Mouse (Mus musculus): ENCODE results near the gene Zbtb39. TPM values are rescaled to one million over a fixed set of nuclear protein-coding genes. Genes with fewer than 3 reads are reported as not detected.

Gene Zbtb39
- polyA plus RNA-seq, 1 experiment from 2014 or later = 0.82 TPM

DNA sequence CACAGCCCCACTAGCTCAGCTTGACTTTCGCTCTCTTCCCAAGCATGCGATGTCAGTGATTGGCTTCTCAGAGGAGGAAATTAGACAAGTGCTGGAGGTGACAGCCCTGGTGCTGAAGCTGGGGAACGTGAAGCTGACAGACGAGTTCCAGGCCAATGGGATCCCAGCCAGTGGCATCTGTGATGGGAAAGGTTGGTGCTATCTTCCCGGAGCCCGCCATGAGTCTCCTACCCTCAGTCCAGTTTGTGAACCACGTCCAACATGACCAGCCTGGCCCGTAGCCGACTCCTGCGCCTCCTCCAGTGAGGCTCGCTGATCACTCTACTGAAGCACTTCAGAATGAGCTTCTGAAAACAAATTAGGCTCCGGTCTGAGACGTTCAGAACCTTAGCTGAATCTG lies 29.0 kb upstream of the Zbtb39 start:
- ATAC-seq (ENCODE audit: insufficient read depth) = no peak
- Histone ChIP-seq H3K9ac (no peak overlapping the region), H3K4me3 (replicated peaks) (no peak overlapping the region), H3K4me2 (no peak overlapping the region), H3K36me3 (replicated peaks) (no peaks in the 10 kb centered on the region), H3K9me3 (replicated peaks) (no peaks in the 10 kb centered on the region), H3K27ac (replicated peaks) (no peak overlapping the region), H3K4me1 (replicated peaks) (no peaks in the 10 kb centered on the region; the same call in 1 of the 2 replicates), H3K27me3 (peaks cover 6% of the 10 kb centered on the region; the same call in 1 of the 2 replicates)
- 69% methylated on average over 13 of the region's 13 CpGs for WGBS (ENCODE audit: insufficient replicate concordance)

DNA sequence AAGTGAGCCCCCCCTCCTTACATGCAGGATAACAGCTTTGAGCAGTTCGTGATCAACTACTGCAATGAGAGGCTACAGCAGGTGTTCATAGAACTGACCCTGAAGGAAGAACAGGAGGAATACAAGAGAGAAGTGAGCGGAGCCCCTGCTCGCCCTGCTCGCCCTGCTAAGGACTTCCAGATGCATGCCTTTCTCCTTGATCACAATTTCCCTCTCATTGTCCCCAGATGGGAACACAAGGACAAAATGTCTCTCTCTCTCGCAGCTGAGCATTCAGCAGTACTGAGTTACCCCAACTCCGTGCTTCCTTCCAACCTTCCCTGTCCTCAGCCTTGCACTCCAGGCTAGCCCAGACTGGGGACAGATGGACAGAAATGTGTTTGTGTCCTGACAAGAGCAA lies 26.6 kb upstream of the Zbtb39 start:
- Histone ChIP-seq H3K4me3 (replicated peaks) (no peak overlapping the region), H3K9me3 (replicated peaks) (no peaks in the 10 kb centered on the region), H3K4me1 (replicated peaks) (no peaks in the 10 kb centered on the region), H3K9ac (no peak overlapping the region), H3K27ac (replicated peaks) (no peak overlapping the region), H3K27me3 (peaks cover 6% of the 10 kb centered on the region; the same call in 1 of the 2 replicates), H3K36me3 (replicated peaks) (no peaks in the 10 kb centered on the region), H3K4me2 (no peak overlapping the region)
- no peak for ATAC-seq (ENCODE audit: insufficient read depth)
- WGBS (ENCODE audit: insufficient replicate concordance) = 70% methylated on average over 6 of the region's 6 CpGs

DNA sequence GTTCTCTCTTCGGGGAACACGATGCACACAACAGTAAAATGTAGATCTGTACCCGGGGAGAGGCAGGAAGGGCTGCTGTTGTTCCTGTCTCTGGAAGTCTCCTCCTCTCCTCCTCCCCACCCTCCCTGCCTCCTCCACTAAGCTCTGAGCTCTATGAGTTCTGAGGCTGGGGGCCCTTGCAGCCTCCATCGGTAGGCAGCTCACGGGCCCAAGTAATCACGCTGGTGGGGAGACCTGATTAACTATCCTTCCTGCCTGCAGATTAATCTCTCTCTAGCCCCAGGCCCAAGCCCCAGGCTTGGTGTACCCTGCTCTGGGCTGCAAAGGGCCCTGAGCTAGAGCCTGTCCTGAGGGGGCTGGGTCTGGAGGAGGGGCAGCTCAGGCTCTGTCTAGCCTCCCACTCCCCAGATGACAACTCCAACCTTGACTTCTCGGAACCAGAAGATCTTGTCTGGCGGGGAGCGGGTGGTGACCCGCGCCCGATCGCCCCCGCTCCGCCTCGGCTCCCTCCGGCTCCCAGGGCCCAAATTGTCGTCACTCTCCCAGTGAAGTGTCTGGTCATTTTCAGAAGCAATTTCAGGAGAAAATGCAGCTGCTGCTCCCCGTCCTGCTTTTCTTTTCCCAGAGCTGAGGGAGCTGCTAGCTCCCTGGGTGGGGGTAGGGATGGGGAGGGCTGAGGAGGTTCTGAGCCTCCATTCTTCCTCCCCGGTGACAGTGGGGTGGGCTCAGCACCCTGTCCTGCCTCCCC lies 17.5 kb upstream of the Zbtb39 start:
- WGBS (ENCODE audit: insufficient replicate concordance) = 22% methylated on average over 20 of the region's 20 CpGs
- Histone ChIP-seq H3K27ac (replicated peaks) (no peak overlapping the region), H3K4me1 (replicated peaks) (peaks cover 34% of the 10 kb centered on the region), H3K36me3 (replicated peaks) (no peaks in the 10 kb centered on the region), H3K4me2 (no peak overlapping the region; the same call in 1 of the 2 replicates), H3K9ac (no peak overlapping the region), H3K27me3 (peaks cover 56% of the 10 kb centered on the region), H3K4me3 (replicated peaks) (no peak overlapping the region), H3K9me3 (replicated peaks) (no peaks in the 10 kb centered on the region)
- ATAC-seq (ENCODE audit: insufficient read depth) = no peak

DNA sequence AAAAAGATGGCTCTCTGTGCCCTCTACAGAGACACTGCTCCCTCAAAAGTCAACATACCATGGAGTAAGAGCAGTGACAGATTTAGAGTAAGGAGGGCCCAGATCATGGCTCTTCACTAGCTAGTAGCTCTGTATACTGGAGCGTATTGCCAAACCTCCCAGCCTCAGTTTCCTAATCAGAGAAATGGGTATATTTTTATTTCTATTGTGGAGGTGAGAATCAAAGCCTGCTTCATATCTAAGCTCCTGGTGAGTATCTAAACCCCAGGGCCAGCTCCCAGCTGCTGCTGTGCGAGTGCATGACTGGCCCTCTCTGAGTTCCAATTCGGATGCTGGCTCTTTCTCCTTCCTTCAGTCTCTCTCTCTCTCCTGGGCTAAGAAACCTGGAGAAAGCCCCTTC lies 15.2 kb upstream of the Zbtb39 start, which contains the start of gene Tac2:
Gene Tac2 (plus strand): TSS at position 301 of the 400 bp plus-strand sequence.
- H3K36me3 ChIP-seq (replicated peaks) = no peaks in the 10 kb centered on the region
- H3K27ac ChIP-seq (replicated peaks) = no peak within 1 kb of the TSS
- no peak within 1 kb of the TSS for H3K9ac ChIP-seq
- H3K4me3 ChIP-seq (replicated peaks) = peak within 1 kb of the TSS; percentile 21; the same call in 1 of the 2 replicates
- no peak for ATAC-seq (ENCODE audit: insufficient read depth)
- peak within 1 kb of the TSS; percentile 46 for H3K4me2 ChIP-seq
- H3K9me3 ChIP-seq (replicated peaks) = no peaks in the 10 kb centered on the region
- H3K4me1 ChIP-seq (replicated peaks) = peaks cover 53% of the 10 kb centered on the region
- 53% methylated on average over 3 of the region's 3 CpGs for WGBS (ENCODE audit: insufficient replicate concordance)
- H3K27me3 ChIP-seq = peaks cover 56% of the 10 kb centered on the region

DNA sequence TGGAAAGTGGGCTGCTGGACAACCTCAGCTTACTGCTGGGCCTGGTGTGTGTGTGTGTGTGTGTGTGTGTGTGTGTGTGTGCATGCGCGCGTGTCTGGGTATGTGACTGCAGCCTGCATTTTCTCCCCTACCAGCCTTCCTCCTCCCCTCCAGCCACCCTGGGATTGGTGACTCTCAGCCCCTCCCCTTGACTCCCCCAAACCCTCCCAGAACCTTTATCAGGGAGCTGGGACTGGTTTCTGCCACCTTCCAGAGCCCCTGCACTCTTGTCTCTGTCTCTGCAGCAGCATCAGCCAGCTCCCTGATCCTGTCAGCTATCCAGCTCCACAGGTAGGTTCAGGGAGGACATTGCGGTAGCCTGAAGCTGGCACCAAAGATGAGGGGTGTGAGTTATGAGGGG lies 14.2 kb upstream of the Zbtb39 start:
- WGBS (ENCODE audit: insufficient replicate concordance) = 55% methylated on average over 4 of the region's 4 CpGs
- H3K4me1 ChIP-seq (replicated peaks) = peaks cover 61% of the 10 kb centered on the region

DNA sequence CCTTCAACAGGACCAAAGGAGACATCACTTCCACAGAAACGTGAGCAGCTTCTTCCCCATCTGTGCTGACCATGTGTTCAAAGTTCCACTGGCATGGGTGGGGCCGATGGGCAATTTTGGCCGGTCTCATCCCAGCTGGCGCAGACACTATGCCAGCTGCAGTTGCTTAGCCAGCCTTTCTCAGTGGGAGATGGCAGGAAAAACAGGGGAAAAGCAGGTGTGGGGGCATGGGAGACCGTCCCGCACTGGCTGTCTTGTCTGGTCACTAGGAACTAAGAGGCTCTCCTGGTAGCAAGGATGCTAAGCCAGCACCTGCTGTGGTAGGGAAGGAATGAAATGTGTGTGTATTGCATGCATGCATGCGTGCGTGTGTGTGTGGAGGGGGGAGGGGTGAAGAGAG lies 10.9 kb upstream of the Zbtb39 start:
- Histone ChIP-seq H3K9ac (peak overlapping the region; percentile 6; the same call in 1 of the 2 replicates), H3K27ac (replicated peaks) (no peak overlapping the region), H3K4me1 (replicated peaks) (peaks cover 80% of the 10 kb centered on the region)

More for the DNA sequence above, 14.2 kb upstream of the Zbtb39 start:
- Histone ChIP-seq H3K4me2 (peak overlapping the region; percentile 46), H3K27ac (replicated peaks) (no peak overlapping the region), H3K9me3 (replicated peaks) (no peaks in the 10 kb centered on the region), H3K36me3 (replicated peaks) (no peaks in the 10 kb centered on the region), H3K4me3 (replicated peaks) (peak overlapping the region; percentile 21; the same call in 1 of the 2 replicates), H3K9ac (no peak overlapping the region), H3K27me3 (peaks cover 47% of the 10 kb centered on the region)
- peak; percentile 62 for ATAC-seq (ENCODE audit: insufficient read depth)

DNA sequence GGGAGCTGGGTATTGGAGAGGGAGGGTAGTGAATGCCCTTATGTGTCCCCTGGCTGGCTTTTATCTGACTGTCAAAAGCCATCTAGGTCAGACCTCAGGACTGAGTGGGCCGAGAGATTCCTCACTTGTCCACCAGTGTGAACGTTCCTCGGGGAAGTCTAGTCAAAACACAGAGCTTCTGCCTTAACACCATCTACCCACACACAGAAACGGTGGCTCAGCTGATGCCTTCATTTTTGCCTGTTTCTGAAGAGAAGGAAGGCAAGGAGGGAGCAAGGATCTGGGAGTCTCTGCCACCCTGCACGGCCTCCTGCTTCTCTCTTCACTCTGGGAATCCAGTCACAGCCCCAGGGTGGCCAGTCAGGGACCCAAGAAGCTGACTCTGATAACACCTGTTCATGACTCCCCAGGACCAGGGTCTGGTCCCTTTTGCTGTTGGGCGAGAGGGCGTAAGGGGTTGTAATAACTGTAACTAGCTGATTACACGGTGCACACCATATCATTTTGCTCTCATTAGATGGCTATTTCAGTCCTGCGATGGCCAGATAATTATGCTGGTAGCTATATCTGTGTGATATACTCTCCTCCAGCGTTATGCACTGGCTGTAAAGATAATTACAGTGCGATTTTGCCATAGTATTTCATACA lies 8.9 kb upstream of the Zbtb39 start:
- H3K36me3 ChIP-seq (replicated peaks) = no peaks in the 10 kb centered on the region
- peak overlapping the region; percentile 85 for H3K27ac ChIP-seq (replicated peaks)
- no peak overlapping the region for H3K4me3 ChIP-seq (replicated peaks)
- peak overlapping the region; percentile 54 for H3K4me2 ChIP-seq
- peaks cover 5% of the 10 kb centered on the region for H3K27me3 ChIP-seq
- H3K9me3 ChIP-seq (replicated peaks) = no peaks in the 10 kb centered on the region
- 22% methylated on average over 11 of the region's 11 CpGs for WGBS (ENCODE audit: insufficient replicate concordance)
- peak; percentile 90 for ATAC-seq (ENCODE audit: insufficient read depth)
- peaks cover 87% of the 10 kb centered on the region for H3K4me1 ChIP-seq (replicated peaks)
- H3K9ac ChIP-seq = peak overlapping the region; percentile 16; the same call in 1 of the 2 replicates

More for the DNA sequence above, 10.9 kb upstream of the Zbtb39 start:
- Histone ChIP-seq H3K4me2 (peak overlapping the region; percentile 27), H3K27me3 (peaks cover 14% of the 10 kb centered on the region), H3K36me3 (replicated peaks) (no peaks in the 10 kb centered on the region), H3K9me3 (replicated peaks) (no peaks in the 10 kb centered on the region), H3K4me3 (replicated peaks) (no peak overlapping the region)
- no peak for ATAC-seq (ENCODE audit: insufficient read depth)
- 62% methylated on average over 8 of the region's 8 CpGs for WGBS (ENCODE audit: insufficient replicate concordance)

DNA sequence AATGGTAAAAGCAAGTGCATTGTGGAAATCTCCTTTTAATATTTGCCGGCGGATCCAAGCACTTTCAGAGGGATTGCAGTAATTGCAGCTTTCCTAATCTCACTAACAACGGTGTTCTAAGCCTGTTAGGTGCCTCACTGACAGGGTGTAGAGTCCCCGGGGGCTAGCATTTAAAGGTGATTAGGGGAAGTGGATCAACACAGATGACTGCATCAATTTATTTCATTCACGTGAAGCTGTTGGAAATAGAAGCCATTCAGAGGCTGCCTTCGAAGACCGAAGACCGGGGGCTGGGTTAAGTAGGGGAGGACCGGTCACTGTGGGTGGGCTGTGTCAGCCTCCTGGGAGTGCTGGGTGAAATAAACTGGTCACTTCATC lies 8.4 kb upstream of the Zbtb39 start:
- Histone ChIP-seq H3K36me3 (replicated peaks) (no peaks in the 10 kb centered on the region), H3K27me3 (peaks cover 5% of the 10 kb centered on the region), H3K9me3 (replicated peaks) (no peaks in the 10 kb centered on the region), H3K27ac (replicated peaks) (peak overlapping the region; percentile 85), H3K9ac (peak overlapping the region; percentile 13; the same call in 1 of the 2 replicates), H3K4me1 (replicated peaks) (peaks cover 89% of the 10 kb centered on the region), H3K4me3 (replicated peaks) (no peak overlapping the region), H3K4me2 (peak overlapping the region; percentile 54)
- no peak for ATAC-seq (ENCODE audit: insufficient read depth)
- 38% methylated on average over 9 of the region's 9 CpGs for WGBS (ENCODE audit: insufficient replicate concordance)

DNA sequence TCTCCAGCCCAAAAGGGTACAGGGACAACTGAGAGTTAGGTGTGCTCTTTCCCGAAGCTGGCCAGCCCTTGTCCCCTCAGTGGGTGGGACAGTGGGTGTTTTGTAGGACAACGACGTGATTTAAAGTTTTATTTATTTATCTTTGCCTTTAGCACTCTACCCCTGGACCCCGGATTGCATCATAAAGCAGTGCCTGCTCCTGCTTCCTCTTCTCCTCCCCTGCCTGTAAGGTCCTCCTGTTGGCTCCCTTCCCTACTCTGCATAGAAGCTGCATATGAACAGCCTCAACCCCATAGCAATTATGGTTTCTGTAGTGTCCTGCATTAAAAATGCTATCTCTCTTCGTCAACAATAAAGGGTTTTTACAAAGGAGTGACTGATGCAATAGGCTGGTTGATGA lies 7.9 kb upstream of the Zbtb39 start:
- 0 out of 2 replicates have a peak overlapping the region, but pooled peaks have one; percentile 13 for H3K9ac ChIP-seq
- peak overlapping the region; percentile 54 for H3K4me2 ChIP-seq
- no peak for ATAC-seq (ENCODE audit: insufficient read depth)
- peaks cover 93% of the 10 kb centered on the region for H3K4me1 ChIP-seq (replicated peaks)
- H3K36me3 ChIP-seq (replicated peaks) = no peaks in the 10 kb centered on the region
- WGBS (ENCODE audit: insufficient replicate concordance) = 15% methylated on average over 5 of the region's 5 CpGs
- no peak overlapping the region for H3K4me3 ChIP-seq (replicated peaks)
- no peaks in the 10 kb centered on the region for H3K9me3 ChIP-seq (replicated peaks)
- H3K27ac ChIP-seq (replicated peaks) = peak overlapping the region; percentile 85
- H3K27me3 ChIP-seq = peaks cover 5% of the 10 kb centered on the region

DNA sequence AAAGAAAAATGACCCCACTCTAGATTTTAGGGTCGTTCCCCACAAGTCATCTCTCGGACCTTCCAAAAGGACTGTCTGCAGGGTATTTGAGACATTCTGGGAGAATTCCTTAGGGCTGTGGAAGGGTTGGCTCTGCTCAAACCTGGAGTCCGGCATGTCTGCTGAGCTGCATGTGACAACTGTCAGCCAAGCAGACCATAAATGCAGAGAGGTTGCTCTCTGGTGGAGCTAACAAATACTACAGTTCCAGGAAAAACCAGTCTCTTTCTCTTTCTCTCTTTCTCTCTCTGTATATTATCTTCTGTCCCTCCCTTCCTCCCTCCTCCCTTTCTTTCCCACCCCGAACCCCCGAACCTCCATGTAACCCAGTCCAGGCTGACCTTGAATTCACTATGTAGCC lies 4.9 kb upstream of the Zbtb39 start:
- H3K27ac ChIP-seq (replicated peaks) = no peak overlapping the region
- 30% methylated on average over 5 of the region's 5 CpGs for WGBS (ENCODE audit: insufficient replicate concordance)
- 0 out of 2 replicates have a peak overlapping the region, but pooled peaks have one; percentile 6 for H3K4me2 ChIP-seq
- H3K27me3 ChIP-seq = no peaks in the 10 kb centered on the region
- no peak overlapping the region for H3K4me3 ChIP-seq (replicated peaks)
- H3K36me3 ChIP-seq (replicated peaks) = no peaks in the 10 kb centered on the region
- H3K9ac ChIP-seq = no peak overlapping the region
- no peaks in the 10 kb centered on the region for H3K9me3 ChIP-seq (replicated peaks)
- peaks cover 95% of the 10 kb centered on the region for H3K4me1 ChIP-seq (replicated peaks)
- no peak for ATAC-seq (ENCODE audit: insufficient read depth)

DNA sequence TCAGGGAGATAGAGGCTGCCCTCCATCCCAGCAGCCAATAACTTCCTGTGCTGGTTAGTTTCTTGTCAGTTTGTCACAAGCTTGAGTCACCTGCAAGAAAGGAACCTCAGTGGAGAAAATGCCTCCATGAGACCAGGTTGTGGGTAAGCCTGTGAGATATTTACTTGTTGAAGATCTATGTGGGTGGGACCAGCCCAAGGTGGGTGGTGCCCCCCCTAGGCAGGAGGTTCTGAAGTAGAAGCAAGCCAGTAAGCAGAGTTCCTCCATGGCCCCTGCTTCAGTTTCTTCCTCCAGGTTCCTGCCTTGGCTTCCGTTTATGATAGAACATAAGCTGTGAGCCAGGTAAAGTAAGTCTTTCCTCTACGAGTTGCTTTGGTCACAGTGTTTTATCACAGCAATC lies 3.1 kb upstream of the Zbtb39 start:
- Histone ChIP-seq H3K4me1 (replicated peaks) (peaks cover 92% of the 10 kb centered on the region), H3K4me3 (replicated peaks) (no peak overlapping the region), H3K4me2 (no peak overlapping the region), H3K27me3 (no peaks in the 10 kb centered on the region; the same call in 1 of the 2 replicates), H3K9me3 (replicated peaks) (no peaks in the 10 kb centered on the region), H3K27ac (replicated peaks) (peak overlapping the region; percentile 49), H3K36me3 (replicated peaks) (peaks cover 1% of the 10 kb centered on the region), H3K9ac (no peak overlapping the region)
- 31% methylated on average over 2 of the region's 2 CpGs for WGBS (ENCODE audit: insufficient replicate concordance)
- ATAC-seq (ENCODE audit: insufficient read depth) = no peak

Measured in liver, embryonic 15.5 days (tissue).